Mouse (Mus musculus): ENCODE data around the gene Tmub2.

GRCm38 (mm10) chr11:102338561-102338960 lies 53.8 kb downstream of the Tmub2 start:
- TF ChIP-seq FOSL1 (IDR thresholded peaks at IDR 0.05; ENCODE audit: insufficient read depth, low read length, poor library complexity, severe bottlenecking) (no peak), MYOD1 (IDR thresholded peaks at IDR 0.05; ENCODE audit: control insufficient read depth, insufficient read length, low read depth) (no peak), MAX (IDR thresholded peaks at IDR 0.05) (no peak), CEBPB (IDR thresholded peaks at IDR 0.05; ENCODE audit: low read depth) (no peak), CTCF (IDR thresholded peaks at IDR 0.05; ENCODE audit: control insufficient read depth, insufficient read depth, insufficient read length) (no peak)

Data from C2C12 (cell line).